Mouse (Mus musculus) C2C12 (cell line): ENCODE results near the gene Selplg.

ENCODE experiments used
- CTCF ChIP-seq: IDR thresholded peaks from one replicate; pipeline ENCODE4 v1.5.1; 2011; ENCODE audit not compliant: control insufficient read depth, insufficient read depth, insufficient read length
- MAX ChIP-seq: IDR thresholded peaks from one replicate; pipeline ENCODE4 v1.6.1; 2011; ENCODE audit warnings: mild to moderate bottlenecking, control low read depth
- MYOD1 ChIP-seq: IDR thresholded peaks from one replicate; pipeline ENCODE4 v1.6.1; 2011; ENCODE audit warnings: low read depth; ENCODE audit not compliant: control insufficient read depth, insufficient read length
- MYOG ChIP-seq: IDR thresholded peaks from one replicate; pipeline ENCODE4 v1.6.1; 2011; ENCODE audit not compliant: control insufficient read depth, insufficient read length; ENCODE audit errors: extremely low read depth

DNA sequence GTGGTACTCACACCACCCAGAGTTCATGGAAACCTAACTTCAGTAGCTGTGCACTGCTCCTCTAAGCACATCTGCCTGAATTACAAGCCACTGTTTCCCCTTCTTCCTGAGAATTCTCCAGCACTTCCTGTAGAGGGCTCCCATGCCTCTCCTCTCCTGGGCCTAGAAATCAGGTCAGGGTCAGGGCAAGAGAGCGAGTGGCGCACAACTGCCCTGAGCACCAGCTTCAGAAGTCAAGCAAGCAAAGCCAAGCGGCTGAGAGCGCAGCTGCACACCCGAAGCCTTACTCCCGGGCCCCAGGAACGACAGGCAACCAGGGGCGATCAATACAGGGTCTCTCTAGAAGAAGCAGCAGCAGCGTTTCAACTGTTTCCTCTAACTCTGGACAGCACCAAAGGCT lies 15.2 kb upstream of the Selplg start:
- no peak for TF ChIP-seq MYOD1
- TF ChIP-seq CTCF, result no peak
- TF ChIP-seq MAX, result no peak
- TF ChIP-seq MYOG, result no peak
